ENCODE assay signal across 11 mouse cellular contexts in the genomic region with DNA sequence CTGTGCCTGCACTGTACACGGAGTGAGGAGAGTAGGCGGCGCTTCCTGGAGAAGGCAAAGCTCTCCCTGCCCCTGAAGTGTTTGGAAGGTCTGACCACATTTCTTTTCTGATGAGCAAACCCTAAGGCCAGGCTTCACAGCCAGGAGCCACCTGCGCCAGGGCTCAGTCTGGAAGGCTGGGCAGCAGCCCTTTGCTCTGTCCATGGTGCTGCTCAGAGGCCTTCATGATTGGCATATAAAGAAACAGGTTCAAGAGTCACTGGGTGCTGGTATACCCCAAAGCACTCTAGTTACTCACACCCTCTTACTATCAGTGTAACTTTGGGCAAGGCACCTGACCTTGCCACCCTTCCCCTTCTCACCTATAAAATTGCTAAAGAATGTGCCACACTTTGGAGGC.
DNase-seq lines count a peak whose midpoint lies in the region; ATAC-seq and TF ChIP-seq lines count a peak whose summit lies in the region.
"Had no signal": no experiment of that assay in that cellular context is flagged by ENCODE, and none has a peak within 500 bp of the region (broad histone marks: within the 10 kb centered on the region; RNA-seq: fewer than 3 reads in every experiment).

No protein-coding gene starts in this region.

- H3K36me3 ChIP-seq in heart, embryonic 10.5 days, result no peaks in the 10 kb centered on the region
- no peaks in the 10 kb centered on the region for H3K36me3 ChIP-seq in myocyte (ENCODE audit: control insufficient read depth, insufficient read depth)
- H3K36me3 ChIP-seq: G1E had no signal

- ATAC-seq in megakaryocyte progenitor cell, adult 5-6 weeks (replicated peaks; ENCODE audit: poor library complexity), result no peak

- H3K27me3 ChIP-seq in heart, embryonic 10.5 days (ENCODE audit: insufficient read depth, poor library complexity, severe bottlenecking), result peaks cover 4% of the 10 kb centered on the region; the same call in 1 of the 2 replicates
- H3K27me3 ChIP-seq in myocyte (ENCODE audit: control insufficient read depth, insufficient read depth, insufficient read length), result no peaks in the 10 kb centered on the region

- WGBS in heart, embryonic 10.5 days, result 27% methylated on average over 4 of the region's 4 CpGs

- no peaks in the 10 kb centered on the region for H3K79me2 ChIP-seq in myocyte (ENCODE audit: control insufficient read depth, insufficient read depth)

- H3K9me3 ChIP-seq in heart, embryonic 10.5 days, result no peaks in the 10 kb centered on the region

- H3K4me3 ChIP-seq in heart, embryonic 10.5 days, result no peak overlapping the region
- H3K4me3 ChIP-seq in myocyte, result no peak overlapping the region

- no peak overlapping the region for H3K4me2 ChIP-seq in myocyte (ENCODE audit: low read depth)

- H3K27ac ChIP-seq in heart, embryonic 10.5 days, result no peak overlapping the region
- H3K27ac ChIP-seq: liver, embryonic 14.5 days had no signal

- no peaks in the 10 kb centered on the region for H3K4me1 ChIP-seq in heart, embryonic 10.5 days

- intact Hi-C loops in heart, postnatal 10 days (cut with DNase I), result no loop called here

- no peak for TF ChIP-seq POLR2A in myocyte (IDR thresholded peaks at IDR 0.05; ENCODE audit: insufficient read length, low read depth)

- H3ac ChIP-seq in myocyte (ENCODE audit: control insufficient read depth, insufficient read length), result no peak overlapping the region

- peak; percentile 37 to 65 for DNase-seq in heart, postnatal 10 days
- DNase-seq in heart, embryonic 10.5 days (ENCODE audit: low spot score), result no peak
- peak; percentile 15 for DNase-seq in ovary, postnatal 36 days (ENCODE audit: low spot score)
- DNase-seq in ovary, adult 18-20 months (ENCODE audit: low spot score), result no peak
- DNase-seq in c-Kit-positive CD71-negative TER-119-negative erythroid progenitor cells, embryonic 14.5 days (ENCODE audit: low read depth), result peak; percentile 3
- no peak for DNase-seq in right cerebral cortex, postnatal 36 days (ENCODE audit: low spot score in 2 of 2)
- DNase-seq: cerebellum, adult 11 months had no signal

TF ChIP-seq in myocyte, 11 proteins besides CTCF, POLR2A, EP300 and RAD21:
- TF ChIP-seq MYOD1 (IDR thresholded peaks at IDR 0.05; ENCODE audit: control insufficient read depth in 1 of 3, insufficient read length in 2 of 3, low read depth in 2 of 3) (no peak), REST (IDR thresholded peaks at IDR 0.05; ENCODE audit: insufficient read depth, insufficient read length) (peak; percentile 73)
TF ChIP-seq in myocyte: peak in this region for 1.

Comparison
In these comparisons a context has a peak if more than half of its experiments do, and no peak if none do; other contexts are left out.
1. DNase-seq: peak in heart, postnatal 10 days (2 of 2), ovary, postnatal 36 days (single experiment) and c-Kit-positive CD71-negative TER-119-negative erythroid progenitor cells, embryonic 14.5 days (single experiment); none in heart, embryonic 10.5 days (single experiment), ovary, adult 18-20 months (single experiment) and right cerebral cortex, postnatal 36 days (0 of 2).